Mouse (Mus musculus) adrenal gland, postnatal 4 days (tissue): Measurements from ENCODE around the gene Cacna1h. TPM values are rescaled to one million over a fixed set of nuclear protein-coding genes. Genes with fewer than 3 reads are reported as not detected.

ENCODE experiments used
- DNase-seq, 2 experiments: peaks; one replicate each; pipeline ENCODE4 v3.0.0; 2021 to 2022; ENCODE audit warnings: low spot score in 2 of 2, mixed read lengths in 2 of 2
- long read RNA-seq, 2 experiments: library from polyadenylated mRNA; stranded (forward); transcript quantifications; one replicate each; pipeline ENCODE4 v2.0.0; 2021
- total RNA-seq, 2 experiments: library from RNA; stranded (reverse); gene quantifications; 2 replicates each; pipeline ENCODE4 v1.2.3; 2021

Cacna1h gene
- 10 to 100 TPM; 64.1 to 65.3 TPM for total RNA-seq
- long read RNA-seq, experiment 1, partial matches to known transcripts: 9 of 16 reads
- long read RNA-seq, experiment 1, other reads (novel, unspliced or antisense): 5 of 16 reads
- long read RNA-seq, experiment 2, partial matches to known transcripts: 9 of 24 reads
- long read RNA-seq, experiment 2, other reads (novel, unspliced or antisense): 14 of 24 reads

- peak; percentile 52 to 61 for DNase-seq
Measured at GRCm38 (mm10) chr17:25433617-25434606, at the start of gene Cacna1h. Gene Cacna1h (minus strand): TSS chr17:25433783.

- no peak for DNase-seq
Measured at GRCm38 (mm10) chr17:25482092-25482491, 48.5 kb upstream of the Cacna1h start.

GRCm38 (mm10) chr17:25480820-25481219 lies 47.2 kb upstream of the Cacna1h start:
- DNase-seq: no peak

GRCm38 (mm10) chr17:25480152-25480551 lies 46.6 kb upstream of the Cacna1h start:
- no peak for DNase-seq

- DNase-seq: no peak
Measured at GRCm38 (mm10) chr17:25475946-25476744, 42.6 kb upstream of the Cacna1h start.

- peak in 1 of 2 experiments; percentile 36 for DNase-seq
Measured at GRCm38 (mm10) chr17:25474330-25475077, 40.9 kb upstream of the Cacna1h start.

GRCm38 (mm10) chr17:25472044-25472443 lies 38.5 kb upstream of the Cacna1h start:
- DNase-seq: no peak

- DNase-seq: no peak
Measured at GRCm38 (mm10) chr17:25471418-25471817, 37.8 kb upstream of the Cacna1h start.

GRCm38 (mm10) chr17:25469798-25470197 lies 36.2 kb upstream of the Cacna1h start:
- peak in 1 of 2 experiments; percentile 29 for DNase-seq

- DNase-seq: no peak
Measured at GRCm38 (mm10) chr17:25468301-25468700, 34.7 kb upstream of the Cacna1h start.

- no peak for DNase-seq
Measured at GRCm38 (mm10) chr17:25467781-25468180, 34.2 kb upstream of the Cacna1h start.

GRCm38 (mm10) chr17:25466257-25466656 lies 32.7 kb upstream of the Cacna1h start:
- no peak for DNase-seq

GRCm38 (mm10) chr17:25464091-25464490 lies 30.5 kb upstream of the Cacna1h start:
- DNase-seq: no peak

GRCm38 (mm10) chr17:25463326-25463945 lies 29.9 kb upstream of the Cacna1h start:
- DNase-seq: no peak

GRCm38 (mm10) chr17:25462236-25462875 lies 28.8 kb upstream of the Cacna1h start:
- DNase-seq: no peak

- no peak for DNase-seq
Measured at GRCm38 (mm10) chr17:25456540-25456939, 23.0 kb upstream of the Cacna1h start.

GRCm38 (mm10) chr17:25454272-25454671 lies 20.7 kb upstream of the Cacna1h start, which contains the start of gene Tekt4:
Gene Tekt4 (plus strand): TSS chr17:25454615.
- no peak for DNase-seq

GRCm38 (mm10) chr17:25452246-25452965 lies 18.8 kb upstream of the Cacna1h start:
- no peak for DNase-seq

- DNase-seq: no peak
Measured at GRCm38 (mm10) chr17:25450329-25450728, 16.7 kb upstream of the Cacna1h start.
